In genomic region chr4:44973871-44974270, GRCm38 (mm10) we compare ENCODE assay signal across 8 mouse cellular contexts. TPM values are rescaled to one million over a fixed set of nuclear protein-coding genes. Genes with fewer than 3 reads are reported as not detected.
A peak's percentile ranks its signal among the peaks of the same experiment; 100 is the strongest.
DNase-seq lines count a peak whose midpoint lies in the region; ATAC-seq lines count a peak whose summit lies in the region.

No protein-coding gene starts in this region.

- H3K4me3 ChIP-seq in heart, embryonic 13.5 days = peak overlapping the region; percentile 37
- H3K4me3 ChIP-seq in hindbrain, embryonic 12.5 days = 0 out of 2 replicates have a peak overlapping the region, but pooled peaks have one; percentile 8
- H3K4me3 ChIP-seq in midbrain, embryonic 10.5 days = peak overlapping the region; percentile 28

- H3K9me3 ChIP-seq in heart, embryonic 13.5 days = no peaks in the 10 kb centered on the region
- H3K9me3 ChIP-seq in hindbrain, embryonic 12.5 days (replicated peaks) = no peaks in the 10 kb centered on the region
- no peaks in the 10 kb centered on the region for H3K9me3 ChIP-seq in midbrain, embryonic 10.5 days (replicated peaks)

- ATAC-seq in heart, embryonic 13.5 days (ENCODE audit: extremely low read depth, insufficient number of reproducible peaks, low FRiP score, low TSS enrichment) = no peak
- ATAC-seq in hindbrain, embryonic 12.5 days (ENCODE audit: low FRiP score) = no peak

- H3K27me3 ChIP-seq in heart, embryonic 13.5 days (replicated peaks) = no peaks in the 10 kb centered on the region
- H3K27me3 ChIP-seq in hindbrain, embryonic 12.5 days = peaks cover 2% of the 10 kb centered on the region; the same call in 1 of the 2 replicates
- H3K27me3 ChIP-seq in midbrain, embryonic 10.5 days (ENCODE audit: low read depth, poor library complexity, severe bottlenecking) = no peaks in the 10 kb centered on the region

- H3K36me3 ChIP-seq in heart, embryonic 13.5 days = no peaks in the 10 kb centered on the region
- no peaks in the 10 kb centered on the region for H3K36me3 ChIP-seq in hindbrain, embryonic 12.5 days
- no peaks in the 10 kb centered on the region for H3K36me3 ChIP-seq in midbrain, embryonic 10.5 days

- no peak overlapping the region for H3K27ac ChIP-seq in heart, embryonic 13.5 days (replicated peaks)
- no peak overlapping the region for H3K27ac ChIP-seq in hindbrain, embryonic 12.5 days
- H3K27ac ChIP-seq in midbrain, embryonic 10.5 days (replicated peaks) = peak overlapping the region; percentile 2; the same call in 1 of the 2 replicates

- H3K4me2 ChIP-seq in heart, embryonic 13.5 days = peak overlapping the region; percentile 67
- peak overlapping the region; percentile 28 for H3K4me2 ChIP-seq in hindbrain, embryonic 12.5 days (replicated peaks)

- no peak for DNase-seq in heart, adult 11 months
- peak; percentile 9 for DNase-seq in MN1 (ENCODE audit: low spot score)
- no peak for DNase-seq in midbrain, embryonic 10.5 days (ENCODE audit: low spot score)
- DNase-seq in left cerebral cortex, postnatal 10 days (ENCODE audit: extremely low spot score in 1 of 2, low spot score in 2 of 2) = no peak
- DNase-seq in gastrocnemius, adult 8-10 months (ENCODE audit: low spot score in 2 of 2) = no peak
- no peak for DNase-seq in urinary bladder, postnatal 10 days (ENCODE audit: low spot score)

- peaks cover 7% of the 10 kb centered on the region for H3K4me1 ChIP-seq in heart, embryonic 13.5 days
- H3K4me1 ChIP-seq in hindbrain, embryonic 12.5 days = peaks cover 7% of the 10 kb centered on the region; the same call in 1 of the 2 replicates
- peaks cover 9% of the 10 kb centered on the region for H3K4me1 ChIP-seq in midbrain, embryonic 10.5 days

- WGBS in heart, embryonic 13.5 days = 33% methylated on average over 14 of the region's 14 CpGs
- 62% methylated on average over 14 of the region's 14 CpGs for WGBS in hindbrain, embryonic 12.5 days
- WGBS in midbrain, embryonic 10.5 days = 62% methylated on average over 14 of the region's 14 CpGs

- peak overlapping the region; percentile 71 for H3K9ac ChIP-seq in heart, embryonic 13.5 days
- H3K9ac ChIP-seq in hindbrain, embryonic 12.5 days = no peak overlapping the region

- intact Hi-C loops in left cerebral cortex, postnatal 10 days (cut with DNase I) = no loop called here

RNA-seq across cellular contexts. Expression of gene Grhpr, which starts 7.3 kb away (rescaled TPM):
- polyA plus RNA-seq in heart, embryonic 13.5 days (2015; fragmentation: Nextera tagmentation; extraction: Ambion mirVana) = 84.9 and 99.1 TPM in 2 replicates
- polyA plus RNA-seq in hindbrain, embryonic 12.5 days (2016; fragmentation: Nextera tagmentation; extraction: Ambion mirVana) = 38.1 and 43.2 TPM in 2 replicates
- polyA plus RNA-seq in midbrain, embryonic 10.5 days (2016; fragmentation: Nextera tagmentation; extraction: Ambion mirVana) = 52.9 and 68.7 TPM in 2 replicates
- 10 to 100 TPM in 1 of 2 experiments, 1 to 10 TPM in 1; 9.5 to 10.1 TPM for total RNA-seq in left cerebral cortex, postnatal 10 days (2021)
- 10 to 100 TPM; 21.2 to 29.7 (median 26.3) TPM for total RNA-seq in gastrocnemius, adult 8-10 months (2022)

RNA-seq across cellular contexts. Expression of gene Zbtb5, which starts 38.3 kb away (rescaled TPM):
- polyA plus RNA-seq in heart, embryonic 13.5 days (2015; fragmentation: Nextera tagmentation; extraction: Ambion mirVana) = 14.9 and 15.4 TPM in 2 replicates
- polyA plus RNA-seq in hindbrain, embryonic 12.5 days (2016; fragmentation: Nextera tagmentation; extraction: Ambion mirVana) = 51.0 and 53.1 TPM in 2 replicates
- 34.5 and 39.4 TPM in 2 replicates for polyA plus RNA-seq in midbrain, embryonic 10.5 days (2016; fragmentation: Nextera tagmentation; extraction: Ambion mirVana)
- total RNA-seq in left cerebral cortex, postnatal 10 days (2021) = 10 to 100 TPM; 17.3 to 18.6 TPM
- 1 to 10 TPM; 2.2 to 2.7 (median 2.5) TPM for total RNA-seq in gastrocnemius, adult 8-10 months (2022)

RNA-seq across cellular contexts. Expression of gene Polr1e, which starts 44.5 kb away (rescaled TPM):
- polyA plus RNA-seq in heart, embryonic 13.5 days (2015; fragmentation: Nextera tagmentation; extraction: Ambion mirVana) = 59.8 and 60.3 TPM in 2 replicates
- 38.6 and 46.9 TPM in 2 replicates for polyA plus RNA-seq in hindbrain, embryonic 12.5 days (2016; fragmentation: Nextera tagmentation; extraction: Ambion mirVana)
- 53.4 and 58.0 TPM in 2 replicates for polyA plus RNA-seq in midbrain, embryonic 10.5 days (2016; fragmentation: Nextera tagmentation; extraction: Ambion mirVana)
- total RNA-seq in left cerebral cortex, postnatal 10 days (2021) = 10 to 100 TPM; 17.2 to 20.5 TPM
- total RNA-seq in gastrocnemius, adult 8-10 months (2022) = 1 to 10 TPM; 3.7 to 6.7 (median 4.0) TPM
